10 mouse cellular contexts compared by ENCODE assay signal in the genomic region with DNA sequence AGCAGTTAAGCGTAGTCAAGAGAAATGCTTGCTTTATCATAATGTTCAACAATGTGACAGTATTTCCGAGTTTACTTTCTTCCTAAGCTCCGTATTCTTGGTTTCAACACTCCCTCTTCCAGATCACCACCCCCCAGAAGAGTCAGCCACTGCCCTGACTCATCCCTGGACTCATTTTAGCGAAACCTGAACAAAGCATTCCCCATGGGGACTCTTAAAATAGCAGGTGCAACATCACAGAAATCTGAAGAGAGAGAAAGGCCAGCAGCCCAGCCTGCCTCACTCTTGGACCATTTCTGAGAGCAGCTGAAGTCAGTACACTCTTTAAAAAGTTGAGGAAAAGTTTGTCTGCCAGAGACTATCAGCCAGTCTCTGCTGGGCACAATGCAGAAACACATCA. TPM values are rescaled to one million over a fixed set of nuclear protein-coding genes. Genes with fewer than 3 reads are reported as not detected.
DNase-seq lines count a peak whose midpoint lies in the region; ATAC-seq and TF ChIP-seq lines count a peak whose summit lies in the region.
"Had no signal": no experiment of that assay in that cellular context is flagged by ENCODE, and none has a peak within 500 bp of the region (broad histone marks: within the 10 kb centered on the region; RNA-seq: fewer than 3 reads in every experiment).

No protein-coding gene starts in this region.

- peak overlapping the region; percentile 86 for H3K4me2 ChIP-seq in forebrain, embryonic 14.5 days (ENCODE audit: low read length)
- H3K4me2 ChIP-seq in liver, embryonic 13.5 days: peak overlapping the region; percentile 97

- H3K36me3 ChIP-seq in heart, adult 2 months (ENCODE audit: control insufficient read depth, insufficient read depth, low read length): no peaks in the 10 kb centered on the region
- no peaks in the 10 kb centered on the region for H3K36me3 ChIP-seq in forebrain, embryonic 14.5 days (ENCODE audit: control insufficient read depth, insufficient read depth, low read length)
- no peaks in the 10 kb centered on the region for H3K36me3 ChIP-seq in liver, embryonic 13.5 days

- H3K4me3 ChIP-seq in heart, adult 2 months: no peak overlapping the region
- peak overlapping the region; percentile 63 for H3K4me3 ChIP-seq in forebrain, embryonic 14.5 days (ENCODE audit: low read depth, low read length)
- 0 out of 2 replicates have a peak overlapping the region, but pooled peaks have one; percentile 72 for H3K4me3 ChIP-seq in liver, embryonic 13.5 days (replicated peaks)

- no peaks in the 10 kb centered on the region for H3K9me3 ChIP-seq in forebrain, embryonic 14.5 days (replicated peaks; ENCODE audit: control insufficient read depth, low read length)
- H3K9me3 ChIP-seq in liver, embryonic 13.5 days (replicated peaks): no peaks in the 10 kb centered on the region

- ATAC-seq in forebrain, embryonic 14.5 days: no peak
- ATAC-seq in liver, embryonic 13.5 days (ENCODE audit: low read depth): no peak
- ATAC-seq: CD4-positive, CD25-positive, alpha-beta regulatory T cell, adult 4 months had no signal

- no peak for TF ChIP-seq CTCF in heart, adult 2 months (IDR thresholded peaks at IDR 0.05)

- intact Hi-C loops in heart, adult 2 months (cut with DNase I): loop anchor here (5.0 to 10.0 kb wide), 2 partner anchors 195 to 427 kb away; no protein-coding TSS in a partner anchor

- H3K79me2 ChIP-seq in heart, adult 2 months (replicated peaks; ENCODE audit: control insufficient read depth, insufficient read depth, low read length): no peaks in the 10 kb centered on the region

- no peaks in the 10 kb centered on the region for H3K27me3 ChIP-seq in heart, adult 2 months (ENCODE audit: control insufficient read depth, insufficient read depth, low read length)
- H3K27me3 ChIP-seq in forebrain, embryonic 14.5 days (replicated peaks; ENCODE audit: control insufficient read depth, insufficient read depth, low read length): 0 out of 2 replicates have a peak, but pooled peaks cover 6% of the 10 kb centered on the region
- peaks cover 19% of the 10 kb centered on the region; the same call in 1 of the 2 replicates for H3K27me3 ChIP-seq in liver, embryonic 13.5 days

- H3K9ac ChIP-seq in heart, adult 2 months (ENCODE audit: low read depth, low read length): peak overlapping the region; percentile 29
- H3K9ac ChIP-seq in forebrain, embryonic 14.5 days (ENCODE audit: low read length): peak overlapping the region; percentile 35
- H3K9ac ChIP-seq in liver, embryonic 13.5 days: no peak overlapping the region

- H3K4me1 ChIP-seq in heart, adult 2 months (ENCODE audit: control insufficient read depth, insufficient read depth, low read length): peaks cover 1% of the 10 kb centered on the region
- H3K4me1 ChIP-seq in forebrain, embryonic 14.5 days (ENCODE audit: control insufficient read depth, insufficient read depth, low read length): peaks cover 9% of the 10 kb centered on the region
- peaks cover 22% of the 10 kb centered on the region for H3K4me1 ChIP-seq in liver, embryonic 13.5 days (replicated peaks)

- WGBS in heart, adult 2 months: 47% methylated on average over 4 of the region's 4 CpGs
- WGBS in forebrain, embryonic 14.5 days: 54% methylated on average over 4 of the region's 4 CpGs
- 63% methylated on average over 4 of the region's 4 CpGs for WGBS in liver, embryonic 13.5 days (ENCODE audit: insufficient replicate concordance)

- DNase-seq in heart, adult 2 months: no peak
- no peak for DNase-seq in heart, adult 18-20 months
- DNase-seq in A20 (ENCODE audit: low read depth, low spot score): peak; percentile 28
- no peak for DNase-seq in forebrain, embryonic 14.5 days (ENCODE audit: low spot score)
- no peak for DNase-seq in liver, embryonic 13.5 days
- no peak for DNase-seq in thymus, postnatal 36 days
- DNase-seq in ovary, adult 18-20 months (ENCODE audit: low spot score): no peak
- no peak for DNase-seq in thymus, adult 18-20 months

- TF ChIP-seq EP300 in heart, adult 2 months (IDR thresholded peaks at IDR 0.05; ENCODE audit: insufficient read depth, low read depth, low read length): no peak

- TF ChIP-seq POLR2A in heart, adult 2 months (IDR thresholded peaks at IDR 0.05; ENCODE audit: insufficient read depth, low read depth, low read length): no peak

- H3K27ac ChIP-seq in heart, adult 2 months: no peak overlapping the region; the same call in 1 of the 2 replicates
- no peak overlapping the region for H3K27ac ChIP-seq in forebrain, embryonic 14.5 days (ENCODE audit: low read depth, low read length)
- H3K27ac ChIP-seq in liver, embryonic 13.5 days: no peak overlapping the region
- H3K27ac ChIP-seq: macrophage had no signal

RNA-seq across cellular contexts. Expression of a gene that starts 2.4 kb away (rescaled TPM):
- 1 to 10 TPM; 4.4 TPM for total RNA-seq in heart, adult 2 months (2021)
- 2.6 and 4.1 TPM in 2 replicates for polyA plus RNA-seq in heart, adult 2 months (2012; rRNA removed)
- total RNA-seq in heart, adult 18-20 months (2021): 1 to 10 TPM; 3.8 to 4.5 TPM
- 4.6 and 5.5 TPM in 2 replicates for polyA plus RNA-seq in forebrain, embryonic 14.5 days (2014; fragmentation: Nextera tagmentation; extraction: Ambion mirVana)
- polyA plus RNA-seq in liver, embryonic 13.5 days (2015; fragmentation: Nextera tagmentation; extraction: Ambion mirVana): 0.58 and 0.95 TPM in 2 replicates
